Mouse (Mus musculus) spleen, adult 2 months (tissue): ENCODE measurements at regions not wholly inside any gene's neighbourhood (a gene's known extent, or its start where the extent isn't known, plus 50 kb on each side); places are given as distances from the start of the nearest gene placed in this dataset.

Experiments
- CTCF ChIP-seq: fragments of 200-500 bp; IDR thresholded peaks from 2 replicates; pipeline ENCODE4 v1.5.1; 2011; ENCODE audit warnings: mild to moderate bottlenecking, inconsistent platforms; ENCODE audit not compliant: insufficient read depth, insufficient read length, insufficient replicate concordance; ENCODE audit errors: extremely low read depth
- POLR2A ChIP-seq: fragments of 200-500 bp; IDR thresholded peaks from 2 replicates; pipeline ENCODE4 v1.6.1; 2011; ENCODE audit warnings: low read depth, low read length, inconsistent platforms

DNA sequence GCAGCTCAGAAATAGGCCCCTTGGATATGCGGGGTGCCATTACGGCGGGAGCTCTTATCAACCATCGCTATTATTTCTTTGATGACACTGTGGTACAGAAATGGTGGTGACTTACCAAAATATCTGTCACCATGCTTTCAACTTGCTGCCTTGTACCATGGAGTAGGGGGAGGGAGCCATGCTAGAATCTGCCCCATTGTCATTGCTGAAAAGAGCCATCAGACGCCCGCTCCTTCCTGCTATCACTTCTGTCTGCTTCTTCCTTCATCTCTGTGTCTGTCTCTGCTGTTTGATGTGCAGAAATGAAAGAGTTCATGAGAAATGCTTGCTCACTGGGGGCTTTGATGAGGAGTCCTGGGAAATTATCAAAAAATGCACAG is 119.7 kb upstream of the Gas1 start:
- TF ChIP-seq CTCF: no peak
- no peak for TF ChIP-seq POLR2A
